Mouse (Mus musculus): ENCODE results near the gene Odf3l2.

DNA sequence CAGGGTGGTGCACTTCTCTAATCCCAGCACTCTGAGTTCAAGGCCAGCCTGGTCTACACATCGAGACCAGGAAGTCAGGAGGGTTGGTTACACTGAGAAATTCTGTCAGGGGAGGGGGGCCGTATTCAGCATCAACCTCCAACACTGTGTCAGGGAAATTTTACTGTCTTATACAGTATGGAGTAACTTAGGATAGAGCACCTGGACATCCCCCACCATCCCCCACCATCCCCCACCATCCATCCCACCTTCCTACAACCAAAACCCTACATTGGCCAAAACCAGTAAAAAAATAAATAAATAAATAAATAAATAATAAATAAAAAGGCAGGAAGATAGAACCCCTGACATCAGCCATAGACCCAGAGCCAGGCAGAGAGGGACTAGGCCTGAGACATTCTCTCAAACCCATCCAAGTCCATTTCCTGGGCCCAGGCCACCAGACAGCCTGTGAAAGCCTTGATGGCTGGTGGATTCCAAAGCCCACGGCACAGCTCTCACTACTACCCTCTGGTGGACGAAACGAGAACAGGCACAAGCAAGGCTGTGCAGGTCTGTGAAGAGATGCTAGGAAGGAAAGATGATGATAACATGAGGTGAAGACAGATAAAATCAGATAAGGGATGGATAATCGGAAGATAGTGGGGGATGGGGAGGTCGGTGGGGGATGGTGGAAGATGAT, 3.7 kb upstream of the Odf3l2 start:
- TF ChIP-seq ZKSCAN1 (IDR thresholded peaks at IDR 0.05; ENCODE audit: low read depth, low read length) (no peak), CHD1 (IDR thresholded peaks at IDR 0.05; ENCODE audit: low read depth, low read length) (no peak), POLR2AphosphoS5 (IDR thresholded peaks at IDR 0.05; ENCODE audit: borderline replicate concordance, low read depth, low read length) (no peak), EP300 (IDR thresholded peaks at IDR 0.05; ENCODE audit: low read depth in 1 of 2, low read length in 2 of 2) (no peak), POLR2A (IDR thresholded peaks at IDR 0.05; ENCODE audit: control insufficient read depth in 1 of 2, insufficient read depth in 1 of 2, low read depth in 1 of 2, low read length in 2 of 2, poor library complexity in 1 of 2) (no peak), MAFK (IDR thresholded peaks at IDR 0.05; ENCODE audit: borderline replicate concordance, low read depth, low read length) (no peak), CTCF (IDR thresholded peaks at IDR 0.05 in 2 of 3, conservative IDR thresholded peaks at IDR 0.05 in 1 of 3; ENCODE audit: control insufficient read depth in 1 of 3, insufficient read depth in 1 of 3, low read depth in 2 of 3, low read length in 3 of 3, poor library complexity in 1 of 3, severe bottlenecking in 1 of 3) (peak; percentile 90 to 96 (median 96)), MYC (IDR thresholded peaks at IDR 0.05; ENCODE audit: low read depth, low read length) (0 out of 2 replicates have a peak, but pooled peaks have one; percentile 36), GATA1 (IDR thresholded peaks at IDR 0.05; ENCODE audit: low read depth, low read length) (no peak), SMC3 (IDR thresholded peaks at IDR 0.05; ENCODE audit: low read depth, low read length) (peak; percentile 96), SIN3A (IDR thresholded peaks at IDR 0.05; ENCODE audit: low read length) (no peak), ELF1 (IDR thresholded peaks at IDR 0.05; ENCODE audit: low read depth, low read length) (no peak), GABPA (IDR thresholded peaks at IDR 0.05; ENCODE audit: low read depth, low read length) (no peak), E2F4 (IDR thresholded peaks at IDR 0.05; ENCODE audit: borderline replicate concordance, low read depth, low read length) (no peak)

All from MEL (cell line).